Mouse (Mus musculus) right cerebral cortex, adult 18-20 months (tissue): ENCODE data around the gene Ankib1.
A peak's percentile ranks its signal among the peaks of the same experiment; 100 is the strongest.
"Not testable (repeated sequence)": the region's sequence is repeated elsewhere in the genome, so short reads cannot be mapped to it uniquely, and the experiment has no call there.

Experiments used
- DNase-seq: peaks from one replicate; pipeline ENCODE4 v3.0.0; 2022; ENCODE audit warnings: mixed read lengths

Gene Ankib1

DNA sequence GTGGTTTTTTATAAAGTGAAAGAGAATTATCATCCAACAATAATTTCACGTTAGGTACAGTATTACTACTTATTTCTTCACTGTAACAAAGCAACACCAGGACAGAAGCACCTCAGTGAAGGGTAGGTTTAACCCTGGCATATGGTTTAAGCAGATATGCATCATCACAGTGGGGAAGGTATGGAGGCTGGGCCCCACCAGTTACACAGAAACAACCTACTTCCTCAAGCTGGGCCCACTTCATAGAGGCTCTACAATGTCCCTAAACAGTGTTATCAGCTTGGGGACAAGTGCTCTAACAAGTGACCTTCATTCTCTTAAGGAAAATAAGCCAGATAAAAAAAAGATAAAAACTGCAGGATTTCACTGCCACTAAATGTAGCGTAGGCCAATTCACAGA, 79.9 kb downstream of the Ankib1 start:
- DNase-seq: no peak

- DNase-seq: no peak
Observed at GRCm38 (mm10) chr5:3719371-3719770, 83.4 kb downstream of the Ankib1 start.

GRCm38 (mm10) chr5:3715800-3716199, 86.9 kb downstream of the Ankib1 start:
- no peak for DNase-seq

DNA sequence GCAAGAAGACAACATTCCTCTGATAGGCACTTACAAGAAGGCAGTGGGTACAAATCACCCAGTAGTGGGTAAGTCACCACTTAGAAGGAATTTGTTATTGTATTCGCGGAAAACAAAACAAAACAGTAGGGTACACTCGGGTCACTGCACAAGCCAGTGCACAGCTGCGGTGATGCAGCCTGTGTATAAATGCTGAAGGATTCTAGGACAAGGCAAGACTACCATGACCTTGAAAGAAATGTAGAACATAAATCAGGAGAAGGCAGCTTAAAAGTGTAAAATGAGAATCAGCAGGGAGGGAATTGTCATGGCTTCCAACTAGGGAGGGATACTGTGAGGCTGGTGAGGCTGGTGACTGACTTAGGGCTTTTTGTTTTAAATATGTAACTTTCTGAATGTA, 100.5 kb downstream of the Ankib1 start:
- DNase-seq: no peak

DNA sequence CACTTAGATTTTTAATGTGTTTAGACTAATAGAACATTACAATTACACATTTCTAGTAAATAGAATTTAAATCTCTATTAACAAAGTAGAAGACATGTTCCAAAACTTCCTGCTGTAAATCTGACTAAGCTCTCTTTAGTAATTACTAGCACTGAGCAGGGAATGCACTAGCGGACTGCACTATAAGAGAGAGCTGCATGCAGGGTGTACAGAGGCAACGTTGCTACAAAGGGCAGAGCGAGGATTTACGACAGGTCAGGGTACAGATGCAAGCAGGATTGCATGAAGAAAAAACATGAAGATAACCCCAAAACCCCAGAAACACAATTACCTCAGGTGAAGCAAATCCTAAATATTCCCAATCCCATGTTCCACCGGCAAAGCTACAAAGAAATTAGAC, 102.7 kb downstream of the Ankib1 start:
- DNase-seq: no peak

GRCm38 (mm10) chr5:3696031-3696430, 106.7 kb downstream of the Ankib1 start:
- no peak for DNase-seq

DNA sequence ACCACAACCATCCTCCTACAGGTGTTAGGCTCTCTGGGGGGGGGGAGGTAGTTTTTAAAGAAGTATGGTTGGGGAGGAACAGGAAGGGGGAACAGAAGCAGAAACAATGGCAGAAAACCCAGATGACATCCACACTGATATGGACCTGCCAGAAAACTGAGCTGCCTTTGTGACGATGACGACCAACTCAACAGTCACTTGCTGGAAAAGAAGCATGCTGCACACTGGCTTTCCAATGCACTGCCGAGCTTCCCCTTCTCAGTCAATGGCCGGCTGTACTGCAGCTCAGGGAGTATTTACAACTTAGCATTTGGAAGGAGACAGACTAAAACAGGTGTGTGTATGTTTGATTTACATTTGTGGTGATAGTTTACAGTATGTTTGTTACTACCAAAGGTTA, 107.5 kb downstream of the Ankib1 start:
- DNase-seq: no peak

DNA sequence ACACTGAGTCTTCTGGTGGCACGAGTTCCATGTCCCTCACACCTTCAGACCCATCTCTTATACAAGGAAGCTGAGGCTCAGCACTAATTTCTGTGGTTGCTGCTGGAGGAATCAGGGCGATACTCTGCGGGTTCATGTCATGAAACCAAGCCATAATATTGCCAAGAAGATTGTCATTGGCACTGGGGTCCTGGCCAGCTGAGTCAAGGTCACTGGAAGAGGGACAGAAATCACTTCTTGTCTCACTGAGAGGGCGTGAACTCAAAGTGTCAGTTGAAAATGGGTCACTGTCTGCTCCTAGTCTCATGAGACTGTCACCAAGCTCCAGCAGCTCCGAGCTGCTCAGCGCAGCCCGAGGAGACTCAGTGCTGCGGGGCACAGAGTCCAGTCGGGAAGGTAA, 109.8 kb downstream of the Ankib1 start:
- DNase-seq: no peak

GRCm38 (mm10) chr5:3691283-3691682, 111.4 kb downstream of the Ankib1 start:
- DNase-seq: no peak

- no peak for DNase-seq
Observed at GRCm38 (mm10) chr5:3688298-3688697, 114.4 kb downstream of the Ankib1 start.

DNA sequence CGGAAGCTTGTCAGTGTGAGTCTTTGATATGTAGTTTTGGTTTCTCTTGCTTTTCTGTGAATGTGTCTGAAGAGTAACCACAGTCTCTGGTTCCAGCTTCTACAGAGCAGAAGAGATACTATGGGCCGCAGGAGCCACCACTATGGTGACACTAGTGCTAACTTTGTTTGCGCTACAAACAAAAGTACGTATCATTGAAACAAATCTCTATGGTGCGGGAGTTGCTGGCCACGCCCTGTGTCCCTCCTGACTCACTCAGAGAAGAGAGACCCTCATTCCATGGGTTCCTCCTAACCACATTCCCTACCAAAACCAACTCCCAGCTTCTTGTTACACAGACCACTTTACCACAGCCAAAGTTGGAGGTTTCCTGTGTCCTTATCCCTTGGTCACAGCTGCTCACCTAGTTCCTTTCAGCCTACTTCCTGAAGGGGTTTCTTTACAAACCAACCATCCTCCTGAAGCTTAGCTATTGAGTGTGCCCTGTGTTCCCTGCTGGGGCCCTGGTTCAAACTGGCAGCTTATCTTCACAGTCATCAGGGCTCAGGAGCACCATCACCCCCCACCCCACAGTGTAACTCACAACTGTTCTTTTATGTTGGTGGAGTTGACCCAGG, 132.7 kb downstream of the Ankib1 start:
- no peak for DNase-seq

- no peak for DNase-seq
Observed at GRCm38 (mm10) chr5:3666585-3666984, 136.1 kb downstream of the Ankib1 start.

DNA sequence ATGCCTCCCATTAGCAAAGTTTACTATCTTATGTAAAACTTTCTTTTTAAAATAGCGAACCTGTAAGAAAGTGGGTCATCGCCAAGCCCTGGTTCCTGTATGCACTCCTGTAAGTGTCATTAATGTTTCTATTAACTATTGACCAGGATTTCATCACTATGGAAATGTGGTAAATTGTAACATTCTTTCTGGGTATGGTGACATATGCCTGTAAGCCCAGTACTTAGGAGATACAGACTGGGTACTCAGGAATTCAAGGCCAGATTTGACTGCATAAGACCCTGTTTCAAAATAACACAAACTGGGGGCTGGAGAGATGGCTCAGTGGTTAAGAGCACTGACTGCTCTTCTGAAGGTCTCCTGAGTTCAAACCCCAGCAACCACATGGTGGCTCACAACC, 137.5 kb downstream of the Ankib1 start:
- DNase-seq: no peak

DNA sequence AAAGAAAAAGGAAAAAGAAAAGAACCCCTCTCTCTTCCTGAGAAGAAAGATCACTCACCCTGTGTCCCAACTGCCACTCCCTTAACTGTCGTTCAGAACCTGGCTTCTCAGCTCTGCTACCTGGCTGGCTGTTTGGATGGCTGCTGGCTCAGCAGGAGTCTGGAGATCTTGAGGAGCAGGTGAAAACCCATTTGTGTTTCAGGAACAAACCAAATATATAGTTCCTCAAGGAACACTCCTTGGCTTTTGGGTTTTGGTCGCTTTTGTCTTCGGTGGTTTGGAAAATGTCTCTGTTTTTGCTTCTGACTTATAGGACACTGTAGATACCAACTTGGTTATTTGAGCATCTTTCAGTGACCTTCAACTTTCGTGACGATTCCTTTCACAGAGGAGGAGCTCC, 145.6 kb downstream of the Ankib1 start, which contains the start of gene Gatad1:
Gatad1 (minus strand) TSS at position 101 of the 400 bp plus-strand sequence.
- no peak for DNase-seq

DNA sequence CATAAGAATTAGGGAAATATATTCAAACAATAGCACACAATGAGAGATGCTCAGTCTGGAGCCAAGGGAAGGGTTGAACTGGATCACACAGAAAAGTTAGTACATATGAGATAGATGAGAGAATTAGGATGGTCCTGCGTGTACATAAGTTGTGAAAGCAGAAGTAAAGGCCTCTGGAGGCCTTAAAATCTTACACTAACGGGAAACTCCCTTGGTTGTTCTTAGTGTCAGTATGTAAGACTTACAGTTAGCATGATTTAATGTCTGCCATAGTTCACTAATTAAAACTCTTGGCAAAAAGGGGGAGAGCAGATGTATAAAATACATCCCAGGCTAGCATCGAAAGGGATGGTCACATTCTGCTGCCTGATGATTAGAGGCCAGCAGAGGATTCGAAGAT, 148.9 kb downstream of the Ankib1 start:
- DNase-seq: no peak

DNA sequence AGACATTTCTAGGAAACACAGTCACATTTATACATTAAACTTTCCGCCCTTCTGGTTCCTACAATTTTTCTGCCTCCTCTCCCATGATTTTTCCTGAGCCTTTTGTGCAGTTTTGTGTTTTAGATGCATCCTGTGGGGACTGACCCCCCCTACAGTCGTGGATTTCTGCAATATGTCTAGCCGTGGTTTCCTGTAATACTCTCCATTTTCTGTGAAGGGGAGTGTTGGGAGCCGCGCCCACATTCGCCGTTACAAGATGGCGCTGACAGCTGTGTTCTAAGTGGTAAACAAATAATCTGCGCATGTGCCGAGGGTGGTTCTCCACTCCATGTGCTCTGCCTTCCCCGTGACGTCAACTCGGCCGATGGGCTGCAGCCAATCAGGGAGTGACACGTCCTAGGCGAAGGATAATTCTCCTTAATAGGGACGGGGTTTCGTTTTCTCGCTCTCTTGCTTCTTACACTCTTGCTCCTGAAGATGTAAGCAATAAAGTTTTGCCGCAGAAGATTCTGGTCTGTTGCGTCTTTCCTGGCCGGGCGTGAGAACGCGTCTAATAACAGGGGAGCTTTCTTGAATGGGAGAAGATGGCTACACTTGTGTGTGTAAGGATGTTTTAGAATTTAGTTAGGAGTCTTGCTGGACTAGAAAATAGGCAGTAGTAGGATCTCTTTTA, 149.7 kb downstream of the Ankib1 start:
- DNase-seq: not testable (repeated sequence)

- no peak for DNase-seq
Observed at GRCm38 (mm10) chr5:3651621-3652020, 151.1 kb downstream of the Ankib1 start.

- DNase-seq: no peak
Observed at GRCm38 (mm10) chr5:3650881-3651280, 151.8 kb downstream of the Ankib1 start, which contains the start of gene Tmbim7. Tmbim7 (plus strand) TSS chr5:3651181.

- no peak for DNase-seq
Observed at GRCm38 (mm10) chr5:3648849-3649210, 153.9 kb downstream of the Ankib1 start.

- no peak for DNase-seq
Observed at GRCm38 (mm10) chr5:3648206-3648848, 154.4 kb downstream of the Ankib1 start.

GRCm38 (mm10) chr5:3647708-3648121, 155.0 kb downstream of the Ankib1 start:
- DNase-seq: peak; percentile 90

DNA sequence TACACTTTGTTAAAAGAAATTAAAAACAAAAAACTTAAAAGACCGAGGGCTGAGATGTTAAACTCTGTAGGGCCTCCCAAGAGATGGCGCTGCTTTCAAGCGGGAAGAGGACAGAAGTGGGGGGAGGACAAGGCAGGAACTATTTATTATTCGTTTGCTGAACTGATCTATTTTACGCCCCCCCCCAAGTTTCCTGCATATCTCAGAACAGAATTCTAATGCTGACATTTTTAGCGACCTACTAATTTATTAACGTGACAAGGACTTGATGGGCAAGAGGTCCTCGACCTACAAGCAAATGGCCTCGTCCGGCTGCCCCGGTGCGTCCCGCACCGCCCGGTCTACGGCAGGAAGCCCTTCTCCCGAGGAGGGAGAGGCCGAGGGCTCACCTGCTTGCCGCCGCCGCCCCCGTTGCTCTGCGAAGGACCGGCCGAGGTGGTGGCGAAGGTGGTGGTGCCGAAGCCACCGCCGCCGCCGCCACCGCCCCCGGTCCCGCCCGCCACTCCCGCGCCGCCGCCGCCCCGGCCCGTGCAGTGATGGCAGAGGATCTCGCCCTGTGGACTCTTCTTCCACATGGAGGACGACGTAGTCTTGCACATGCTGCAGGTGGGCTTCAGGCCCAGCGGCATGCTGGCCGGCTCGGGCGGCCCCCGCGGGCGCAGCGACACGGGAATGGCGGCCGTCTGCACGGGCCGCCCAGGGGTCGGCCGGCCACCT, 155.6 kb downstream of the Ankib1 start:
- DNase-seq: peak; percentile 67

DNA sequence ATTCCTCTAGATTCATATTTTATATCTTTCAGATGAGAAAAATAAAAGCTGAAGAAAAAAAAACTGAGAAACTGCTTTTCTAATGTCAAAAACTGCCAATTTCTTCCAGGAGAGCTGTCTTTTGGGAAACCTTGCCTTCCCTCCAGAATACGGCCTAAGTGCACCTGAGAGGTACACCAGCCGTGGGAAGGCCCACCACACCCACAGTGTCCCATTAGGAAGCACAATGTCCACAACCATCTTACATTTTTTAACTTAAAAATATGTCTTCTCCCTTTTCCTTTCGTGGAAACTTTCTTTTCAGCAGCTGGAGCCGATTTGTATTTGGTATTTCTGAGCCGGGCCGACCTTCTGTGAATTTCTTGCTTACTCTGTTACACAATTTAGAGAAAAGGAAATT, 156.2 kb downstream of the Ankib1 start:
- DNase-seq: no peak

GRCm38 (mm10) chr5:3645326-3645725, 157.4 kb downstream of the Ankib1 start:
- no peak for DNase-seq
